Mouse (Mus musculus): ENCODE measurements around the gene Rinl. TPM values are rescaled to one million over a fixed set of nuclear protein-coding genes. Genes with fewer than 3 reads are reported as not detected.
A peak's percentile ranks its signal among the peaks of the same experiment; 100 is the strongest.

Rinl gene
- polyA plus RNA-seq, 1 experiment from 2014 or later, result 5.6 TPM

GRCm38 (mm10) chr7:28816920-28817319 is 28.2 kb downstream of the Rinl start:
- H3K4me3 ChIP-seq (ENCODE audit: low read length), result no peak overlapping the region
- no peak for ATAC-seq (ENCODE audit: low FRiP score, low TSS enrichment)
- H3K4me2 ChIP-seq (replicated peaks; ENCODE audit: low read depth, low read length), result no peak overlapping the region
- no peak overlapping the region for H3K9ac ChIP-seq (ENCODE audit: low read depth, low read length)
- no peaks in the 10 kb centered on the region for H3K9me3 ChIP-seq (ENCODE audit: control insufficient read depth, low read length)
- H3K36me3 ChIP-seq (ENCODE audit: control insufficient read depth, insufficient read depth, low read length), result peaks cover 99% of the 10 kb centered on the region
- peaks cover 41% of the 10 kb centered on the region for H3K4me1 ChIP-seq (ENCODE audit: control insufficient read depth, insufficient read depth, low read length)
- no peaks in the 10 kb centered on the region for H3K27me3 ChIP-seq (ENCODE audit: control insufficient read depth, insufficient read depth, low read length)
- no peak overlapping the region for H3K27ac ChIP-seq (ENCODE audit: low read depth, low read length)
- WGBS, result 95% methylated on average over 10 of the region's 10 CpGs

GRCm38 (mm10) chr7:28817524-28817923 is 28.8 kb downstream of the Rinl start:
- 74% methylated on average over 6 of the region's 6 CpGs for WGBS
- no peak overlapping the region for H3K4me2 ChIP-seq (replicated peaks; ENCODE audit: low read depth, low read length)
- no peaks in the 10 kb centered on the region for H3K27me3 ChIP-seq (ENCODE audit: control insufficient read depth, insufficient read depth, low read length)
- peaks cover 99% of the 10 kb centered on the region for H3K36me3 ChIP-seq (ENCODE audit: control insufficient read depth, insufficient read depth, low read length)
- peaks cover 35% of the 10 kb centered on the region for H3K4me1 ChIP-seq (ENCODE audit: control insufficient read depth, insufficient read depth, low read length)
- no peaks in the 10 kb centered on the region for H3K9me3 ChIP-seq (ENCODE audit: control insufficient read depth, low read length)
- 0 out of 2 replicates have a peak overlapping the region, but pooled peaks have one; percentile 13 for H3K9ac ChIP-seq (ENCODE audit: low read depth, low read length)
- no peak for ATAC-seq (ENCODE audit: low FRiP score, low TSS enrichment)
- H3K4me3 ChIP-seq (ENCODE audit: low read length), result no peak overlapping the region
- no peak overlapping the region for H3K27ac ChIP-seq (ENCODE audit: low read depth, low read length)

GRCm38 (mm10) chr7:28817957-28818356 is 29.2 kb downstream of the Rinl start:
- H3K4me1 ChIP-seq (ENCODE audit: control insufficient read depth, insufficient read depth, low read length), result peaks cover 30% of the 10 kb centered on the region

GRCm38 (mm10) chr7:28818436-28818835 is 29.7 kb downstream of the Rinl start:
- 86% methylated on average over 18 of the region's 18 CpGs for WGBS
- H3K9me3 ChIP-seq (ENCODE audit: control insufficient read depth, low read length), result no peaks in the 10 kb centered on the region
- no peak overlapping the region for H3K27ac ChIP-seq (ENCODE audit: low read depth, low read length)
- H3K4me2 ChIP-seq (replicated peaks; ENCODE audit: low read depth, low read length), result no peak overlapping the region
- ATAC-seq (ENCODE audit: low FRiP score, low TSS enrichment), result no peak
- 0 out of 2 replicates have a peak overlapping the region, but pooled peaks have one; percentile 13 for H3K9ac ChIP-seq (ENCODE audit: low read depth, low read length)
- no peaks in the 10 kb centered on the region for H3K27me3 ChIP-seq (ENCODE audit: control insufficient read depth, insufficient read depth, low read length)
- peaks cover 95% of the 10 kb centered on the region for H3K36me3 ChIP-seq (ENCODE audit: control insufficient read depth, insufficient read depth, low read length)
- H3K4me3 ChIP-seq (ENCODE audit: low read length), result no peak overlapping the region
- H3K4me1 ChIP-seq (ENCODE audit: control insufficient read depth, insufficient read depth, low read length), result peaks cover 26% of the 10 kb centered on the region

More at GRCm38 (mm10) chr7:28817957-28818356, 29.2 kb downstream of the Rinl start:
- ATAC-seq (ENCODE audit: low FRiP score, low TSS enrichment), result no peak
- no peaks in the 10 kb centered on the region for H3K9me3 ChIP-seq (ENCODE audit: control insufficient read depth, low read length)
- peaks cover 98% of the 10 kb centered on the region for H3K36me3 ChIP-seq (ENCODE audit: control insufficient read depth, insufficient read depth, low read length)
- H3K9ac ChIP-seq (ENCODE audit: low read depth, low read length), result peak overlapping the region; percentile 13; the same call in 1 of the 2 replicates
- H3K4me3 ChIP-seq (ENCODE audit: low read length), result no peak overlapping the region
- 80% methylated on average over 4 of the region's 4 CpGs for WGBS
- H3K27ac ChIP-seq (ENCODE audit: low read depth, low read length), result no peak overlapping the region
- no peak overlapping the region for H3K4me2 ChIP-seq (replicated peaks; ENCODE audit: low read depth, low read length)
- no peaks in the 10 kb centered on the region for H3K27me3 ChIP-seq (ENCODE audit: control insufficient read depth, insufficient read depth, low read length)

DNA sequence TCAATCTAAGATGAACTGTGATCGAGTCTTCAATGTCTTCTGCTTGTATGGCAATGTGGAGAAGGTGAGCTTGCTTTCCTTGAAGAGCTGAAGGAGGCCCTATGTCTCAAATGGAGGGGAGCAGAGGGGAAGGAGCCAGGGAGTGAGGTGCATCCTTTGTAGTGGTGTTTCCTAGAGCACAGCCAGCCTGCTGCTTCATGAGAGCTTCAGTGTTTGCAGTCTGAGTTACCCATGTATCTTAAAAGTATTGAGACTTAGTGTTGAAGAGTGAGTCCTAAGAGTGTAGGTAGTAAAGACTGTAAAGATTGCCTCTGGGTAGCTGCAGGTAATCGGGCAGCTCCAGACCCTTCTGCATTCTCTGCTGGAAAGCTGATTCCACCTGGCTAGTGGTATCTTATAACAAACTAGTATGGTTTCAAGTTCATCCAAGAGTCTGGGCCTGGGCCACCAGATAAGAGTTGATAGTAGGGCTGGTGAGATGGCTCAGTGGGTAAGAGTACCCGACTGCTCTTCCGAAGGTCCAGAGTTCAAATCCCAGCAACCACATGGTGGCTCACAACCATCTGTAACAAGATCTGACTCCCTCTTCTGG is 30.2 kb downstream of the Rinl start:
- 89% methylated on average over 4 of the region's 4 CpGs for WGBS
- ATAC-seq (ENCODE audit: low FRiP score, low TSS enrichment), result no peak

DNA sequence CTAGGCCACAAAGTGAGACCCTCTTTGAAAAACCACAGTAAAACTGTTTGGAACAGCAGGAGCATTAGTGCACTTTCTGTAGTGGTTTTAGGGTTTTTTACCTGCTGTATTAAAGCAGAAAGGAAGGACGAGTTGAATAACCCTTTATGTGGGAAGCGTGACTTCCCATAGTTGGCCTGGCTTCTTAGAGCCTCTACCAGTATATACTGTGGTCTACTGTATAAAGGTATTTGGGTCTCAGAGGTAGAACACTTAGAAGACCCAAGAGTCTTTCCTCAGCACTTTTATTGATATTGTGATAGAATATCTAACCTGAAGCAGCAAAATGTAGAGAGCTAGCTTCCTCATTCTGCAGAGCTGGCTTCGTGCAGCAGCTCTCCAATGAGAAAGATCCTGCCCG is 30.8 kb downstream of the Rinl start:
- no peak for ATAC-seq (ENCODE audit: low FRiP score, low TSS enrichment)
- no peak overlapping the region for H3K4me2 ChIP-seq (replicated peaks; ENCODE audit: low read depth, low read length)
- H3K9ac ChIP-seq (ENCODE audit: low read depth, low read length), result no peak overlapping the region
- H3K4me1 ChIP-seq (ENCODE audit: control insufficient read depth, insufficient read depth, low read length), result peaks cover 17% of the 10 kb centered on the region
- H3K27me3 ChIP-seq (ENCODE audit: control insufficient read depth, insufficient read depth, low read length), result no peaks in the 10 kb centered on the region
- H3K27ac ChIP-seq (ENCODE audit: low read depth, low read length), result no peak overlapping the region
- no peak overlapping the region for H3K4me3 ChIP-seq (ENCODE audit: low read length)
- WGBS, result 88% methylated on average over 4 of the region's 4 CpGs
- no peaks in the 10 kb centered on the region for H3K9me3 ChIP-seq (ENCODE audit: control insufficient read depth, low read length)
- peaks cover 84% of the 10 kb centered on the region for H3K36me3 ChIP-seq (ENCODE audit: control insufficient read depth, insufficient read depth, low read length)

More for the DNA sequence above, 30.2 kb downstream of the Rinl start:
- no peak overlapping the region for H3K27ac ChIP-seq (ENCODE audit: low read depth, low read length)
- H3K9me3 ChIP-seq (ENCODE audit: control insufficient read depth, low read length), result no peaks in the 10 kb centered on the region
- peaks cover 20% of the 10 kb centered on the region for H3K4me1 ChIP-seq (ENCODE audit: control insufficient read depth, insufficient read depth, low read length)
- H3K4me2 ChIP-seq (replicated peaks; ENCODE audit: low read depth, low read length), result no peak overlapping the region
- H3K9ac ChIP-seq (ENCODE audit: low read depth, low read length), result no peak overlapping the region
- H3K36me3 ChIP-seq (ENCODE audit: control insufficient read depth, insufficient read depth, low read length), result peaks cover 90% of the 10 kb centered on the region
- H3K4me3 ChIP-seq (ENCODE audit: low read length), result no peak overlapping the region
- H3K27me3 ChIP-seq (ENCODE audit: control insufficient read depth, insufficient read depth, low read length), result no peaks in the 10 kb centered on the region

DNA sequence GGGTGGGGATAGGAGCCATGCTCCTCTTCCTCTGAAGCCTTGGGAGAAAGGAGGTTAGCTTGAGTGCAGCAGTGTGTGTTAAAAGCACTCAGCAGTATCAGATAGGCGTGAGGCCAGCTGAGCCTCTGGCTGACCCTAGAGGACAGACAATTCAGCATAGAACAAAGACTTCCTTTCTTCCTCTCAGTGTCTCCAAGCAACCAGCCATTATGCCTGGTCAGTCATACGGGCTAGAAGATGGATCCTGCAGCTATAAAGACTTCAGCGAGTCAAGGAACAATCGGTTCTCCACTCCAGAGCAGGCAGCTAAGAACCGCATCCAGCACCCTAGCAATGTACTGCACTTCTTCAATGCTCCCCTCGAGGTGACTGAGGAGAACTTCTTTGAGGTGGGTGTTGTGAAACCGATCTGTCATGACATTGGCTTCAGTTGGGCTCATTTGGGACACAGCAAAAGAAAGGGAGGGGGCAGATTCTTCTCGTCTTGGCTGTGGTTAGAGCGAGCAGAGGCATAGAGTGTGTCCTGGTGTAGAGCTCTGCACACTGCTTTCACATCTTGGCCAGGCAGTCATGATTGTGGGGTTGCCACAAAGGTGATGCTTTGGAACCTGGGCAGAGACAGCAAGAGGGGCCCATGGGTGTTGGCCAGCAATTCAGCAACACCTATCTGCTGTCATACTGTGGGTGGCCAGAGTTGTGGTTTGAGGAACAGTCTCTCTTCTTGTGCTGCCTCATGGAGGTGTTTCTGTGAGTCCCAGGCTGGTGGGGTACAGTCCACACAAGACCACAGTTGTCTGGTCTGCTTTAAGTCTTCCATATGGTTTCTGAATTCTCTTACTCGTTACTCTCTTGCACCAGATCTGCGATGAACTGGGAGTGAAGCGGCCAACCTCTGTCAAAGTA is 31.8 kb downstream of the Rinl start:
- 69% methylated on average over 12 of the region's 12 CpGs for WGBS
- no peaks in the 10 kb centered on the region for H3K27me3 ChIP-seq (ENCODE audit: control insufficient read depth, insufficient read depth, low read length)

GRCm38 (mm10) chr7:28821261-28821831 is 32.6 kb downstream of the Rinl start:
- WGBS, result 68% methylated on average over 10 of the region's 10 CpGs
- H3K4me3 ChIP-seq (ENCODE audit: low read length), result no peak overlapping the region
- peak overlapping the region; percentile 4; the same call in 1 of the 2 replicates for H3K9ac ChIP-seq (ENCODE audit: low read depth, low read length)
- H3K27me3 ChIP-seq (ENCODE audit: control insufficient read depth, insufficient read depth, low read length), result no peaks in the 10 kb centered on the region
- H3K4me1 ChIP-seq (ENCODE audit: control insufficient read depth, insufficient read depth, low read length), result peaks cover 7% of the 10 kb centered on the region
- no peak for ATAC-seq (ENCODE audit: low FRiP score, low TSS enrichment)
- no peak overlapping the region; the same call in 1 of the 2 replicates for H3K27ac ChIP-seq (ENCODE audit: low read depth, low read length)
- H3K9me3 ChIP-seq (ENCODE audit: control insufficient read depth, low read length), result no peaks in the 10 kb centered on the region
- no peak overlapping the region for H3K4me2 ChIP-seq (replicated peaks; ENCODE audit: low read depth, low read length)
- peaks cover 66% of the 10 kb centered on the region for H3K36me3 ChIP-seq (ENCODE audit: control insufficient read depth, insufficient read depth, low read length)

More for the DNA sequence above, 31.8 kb downstream of the Rinl start:
- peaks cover 10% of the 10 kb centered on the region for H3K4me1 ChIP-seq (ENCODE audit: control insufficient read depth, insufficient read depth, low read length)
- no peak overlapping the region for H3K4me3 ChIP-seq (ENCODE audit: low read length)
- H3K9ac ChIP-seq (ENCODE audit: low read depth, low read length), result no peak overlapping the region
- ATAC-seq (ENCODE audit: low FRiP score, low TSS enrichment), result no peak
- no peak overlapping the region for H3K4me2 ChIP-seq (replicated peaks; ENCODE audit: low read depth, low read length)
- peaks cover 73% of the 10 kb centered on the region for H3K36me3 ChIP-seq (ENCODE audit: control insufficient read depth, insufficient read depth, low read length)
- no peaks in the 10 kb centered on the region for H3K9me3 ChIP-seq (ENCODE audit: control insufficient read depth, low read length)
- no peak overlapping the region for H3K27ac ChIP-seq (ENCODE audit: low read depth, low read length)
